Mouse (Mus musculus) lung, embryonic 14.5 days (tissue): ENCODE measurements around the gene Ltf. TPM values are rescaled to one million over a fixed set of nuclear protein-coding genes. Genes with fewer than 3 reads are reported as not detected.

Experiments used
- ATAC-seq: fragments of 200-750 bp; cut with Nextera tagmentation; 2 replicates; pipeline ENCODE4 v1.8.0; 2017; ENCODE audit warnings: mild to moderate bottlenecking, moderate TSS enrichment, moderate library complexity; ENCODE audit not compliant: insufficient read depth
- DNase-seq: peaks from one replicate; pipeline ENCODE4 v3.0.0-alpha.2; 2015
- H3K27ac ChIP-seq: fragments of 300-500 bp; sonication (generic); 2 replicates; pipeline ENCODE4 v1.5.1; 2014; ENCODE audit warnings: low read depth, mild to moderate bottlenecking, moderate library complexity
- H3K27me3 ChIP-seq: fragments of 300-500 bp; sonication (generic); 2 replicates; pipeline ENCODE4 v1.6.1; 2014; ENCODE audit warnings: low read length, control low read depth; ENCODE audit not compliant: insufficient read depth
- H3K36me3 ChIP-seq: fragments of 300-500 bp; sonication (generic); 2 replicates; pipeline ENCODE4 v1.6.1; 2014; ENCODE audit warnings: control low read depth; ENCODE audit not compliant: insufficient read depth
- H3K4me1 ChIP-seq: fragments of 300-500 bp; sonication (generic); 2 replicates; pipeline ENCODE4 v1.6.1; 2014; ENCODE audit warnings: antibody characterized with exemption, control low read depth; ENCODE audit not compliant: insufficient read depth
- H3K4me2 ChIP-seq: fragments of 300-500 bp; sonication (generic); 2 replicates; pipeline ENCODE4 v1.6.1; 2014; ENCODE audit warnings: mild to moderate bottlenecking
- H3K4me3 ChIP-seq: fragments of 300-500 bp; sonication (generic); 2 replicates; pipeline ENCODE4 v1.5.1; 2014; ENCODE audit warnings: low read depth, low read length
- H3K9ac ChIP-seq: fragments of 300-500 bp; sonication (generic); 2 replicates; pipeline ENCODE4 v1.6.1; 2014
- H3K9me3 ChIP-seq: fragments of 300-500 bp; sonication (generic); 2 replicates; pipeline ENCODE4 v1.6.1; 2016; ENCODE audit warnings: low read depth, low read length, control low read depth
- CTCF ChIP-seq: IDR thresholded peaks from 2 replicates; pipeline ENCODE4 v1.5.1; 2016; ENCODE audit warnings: antibody characterized with exemption, low read depth
- WGBS: fragments of 180-500 bp; shearing (Covaris S2); extraction: QIAGEN DNeasy Blood & Tissue Kit; methylation state at CpG from one replicate; pipeline ENCODE4 v1.1.7; 2014; 5-methylcytosine and 5-hydroxymethylcytosine counted together
- polyA plus RNA-seq: library from polyadenylated mRNA; unstranded; fragments of >200 nt; fragmentation: Nextera tagmentation; extraction: Ambion mirVana; gene quantifications from 2 replicates; pipeline ENCODE4 v1.2.1, GENCODE M21; 2014

The Ltf gene
- polyA plus RNA-seq = 0.17 and 2.5 TPM in 2 replicates

GRCm38 (mm10) chr9:111019022-111019421, at the start of gene Ltf:
Ltf (plus strand) TSS chr9:111019271.
- H3K4me2 ChIP-seq = no peak within 1 kb of the TSS
- no peaks in the 10 kb centered on the region for H3K9me3 ChIP-seq
- no peaks in the 10 kb centered on the region for H3K36me3 ChIP-seq
- no peak within 1 kb of the TSS for H3K4me3 ChIP-seq
- no peaks in the 10 kb centered on the region for H3K27me3 ChIP-seq
- ATAC-seq (no peak), DNase-seq (no peak)
- TF ChIP-seq CTCF = no peak
- H3K27ac ChIP-seq = no peak within 1 kb of the TSS
- no peaks in the 10 kb centered on the region for H3K4me1 ChIP-seq
- 69% methylated on average over 5 of the region's 5 CpGs for WGBS
- H3K9ac ChIP-seq = no peak within 1 kb of the TSS

- no peaks in the 10 kb centered on the region for H3K4me1 ChIP-seq
- no peak overlapping the region for H3K4me2 ChIP-seq
- no peaks in the 10 kb centered on the region for H3K9me3 ChIP-seq
- no peak overlapping the region for H3K4me3 ChIP-seq
- DNase-seq = no peak
- no peak overlapping the region for H3K27ac ChIP-seq
- H3K9ac ChIP-seq = no peak overlapping the region
- no peak for TF ChIP-seq CTCF
- WGBS = 89% methylated on average over 11 of the region's 11 CpGs
- H3K27me3 ChIP-seq = no peaks in the 10 kb centered on the region
- H3K36me3 ChIP-seq = no peaks in the 10 kb centered on the region
- ATAC-seq = no peak
Observed at GRCm38 (mm10) chr9:110979411-110979810, 39.7 kb upstream of the Ltf start.

GRCm38 (mm10) chr9:110982351-110982750, 36.7 kb upstream of the Ltf start:
- Histone ChIP-seq H3K4me1 (no peaks in the 10 kb centered on the region), H3K9me3 (no peaks in the 10 kb centered on the region), H3K27me3 (no peaks in the 10 kb centered on the region), H3K4me2 (no peak overlapping the region), H3K9ac (no peak overlapping the region), H3K36me3 (no peaks in the 10 kb centered on the region), H3K27ac (no peak overlapping the region), H3K4me3 (no peak overlapping the region)
- 68% methylated on average over 4 of the region's 4 CpGs for WGBS
- ATAC-seq (no peak), DNase-seq (no peak)
- no peak for TF ChIP-seq CTCF

- ATAC-seq (no peak), DNase-seq (no peak)
- Histone ChIP-seq H3K36me3 (no peaks in the 10 kb centered on the region), H3K9me3 (no peaks in the 10 kb centered on the region), H3K4me2 (no peak overlapping the region), H3K4me3 (no peak overlapping the region), H3K27me3 (no peaks in the 10 kb centered on the region), H3K4me1 (no peaks in the 10 kb centered on the region), H3K27ac (no peak overlapping the region), H3K9ac (no peak overlapping the region)
- 91% methylated on average over 9 of the region's 9 CpGs for WGBS
- TF ChIP-seq CTCF = no peak
Observed at GRCm38 (mm10) chr9:110984096-110984495, 35.0 kb upstream of the Ltf start.

- Histone ChIP-seq H3K4me3 (no peak overlapping the region), H3K9me3 (no peaks in the 10 kb centered on the region), H3K4me2 (no peak overlapping the region), H3K36me3 (no peaks in the 10 kb centered on the region), H3K27ac (no peak overlapping the region), H3K9ac (no peak overlapping the region), H3K27me3 (no peaks in the 10 kb centered on the region), H3K4me1 (no peaks in the 10 kb centered on the region)
- DNase-seq (no peak), ATAC-seq (no peak)
- WGBS = 88% methylated on average over 5 of the region's 5 CpGs
- TF ChIP-seq CTCF = no peak
Observed at GRCm38 (mm10) chr9:110985541-110985940, 33.5 kb upstream of the Ltf start.

GRCm38 (mm10) chr9:110985951-110986350, 33.1 kb upstream of the Ltf start:
- ATAC-seq (no peak), DNase-seq (no peak)
- TF ChIP-seq CTCF = no peak
- Histone ChIP-seq H3K27me3 (no peaks in the 10 kb centered on the region), H3K9me3 (no peaks in the 10 kb centered on the region), H3K9ac (no peak overlapping the region), H3K4me2 (no peak overlapping the region), H3K4me1 (no peaks in the 10 kb centered on the region), H3K36me3 (no peaks in the 10 kb centered on the region), H3K27ac (no peak overlapping the region), H3K4me3 (no peak overlapping the region)
- 79% methylated on average over 8 of the region's 8 CpGs for WGBS

GRCm38 (mm10) chr9:110987331-110987730, 31.7 kb upstream of the Ltf start:
- no peak overlapping the region for H3K4me2 ChIP-seq
- DNase-seq (no peak), ATAC-seq (no peak)

GRCm38 (mm10) chr9:110988078-110988477, 31.0 kb upstream of the Ltf start:
- Histone ChIP-seq H3K4me2 (no peak overlapping the region), H3K4me1 (no peaks in the 10 kb centered on the region), H3K9ac (no peak overlapping the region), H3K4me3 (no peak overlapping the region), H3K36me3 (no peaks in the 10 kb centered on the region), H3K27me3 (no peaks in the 10 kb centered on the region), H3K27ac (no peak overlapping the region), H3K9me3 (no peaks in the 10 kb centered on the region)
- DNase-seq = no peak
- no peak for ATAC-seq
- TF ChIP-seq CTCF = no peak
- WGBS = 65% methylated on average over 3 of the region's 3 CpGs

More at GRCm38 (mm10) chr9:110987331-110987730, 31.7 kb upstream of the Ltf start:
- H3K27ac ChIP-seq = no peak overlapping the region
- no peak for TF ChIP-seq CTCF
- WGBS = 51% methylated on average over 4 of the region's 4 CpGs
- H3K4me1 ChIP-seq = no peaks in the 10 kb centered on the region
- H3K27me3 ChIP-seq = no peaks in the 10 kb centered on the region
- H3K4me3 ChIP-seq = no peak overlapping the region
- no peaks in the 10 kb centered on the region for H3K9me3 ChIP-seq
- H3K36me3 ChIP-seq = no peaks in the 10 kb centered on the region
- H3K9ac ChIP-seq = no peak overlapping the region
